Mouse (Mus musculus) MEL-GATA-1-ER (cell line): ENCODE measurements around the gene Eef1akmt3.
A peak's percentile ranks its signal among the peaks of the same experiment; 100 is the strongest.

Source experiments
- DNase-seq: peaks from one replicate; pipeline ENCODE4 v3.0.0-alpha.2; 2012; ENCODE audit warnings: low read depth; ENCODE audit errors: extremely low read depth

Eef1akmt3 gene

DNA sequence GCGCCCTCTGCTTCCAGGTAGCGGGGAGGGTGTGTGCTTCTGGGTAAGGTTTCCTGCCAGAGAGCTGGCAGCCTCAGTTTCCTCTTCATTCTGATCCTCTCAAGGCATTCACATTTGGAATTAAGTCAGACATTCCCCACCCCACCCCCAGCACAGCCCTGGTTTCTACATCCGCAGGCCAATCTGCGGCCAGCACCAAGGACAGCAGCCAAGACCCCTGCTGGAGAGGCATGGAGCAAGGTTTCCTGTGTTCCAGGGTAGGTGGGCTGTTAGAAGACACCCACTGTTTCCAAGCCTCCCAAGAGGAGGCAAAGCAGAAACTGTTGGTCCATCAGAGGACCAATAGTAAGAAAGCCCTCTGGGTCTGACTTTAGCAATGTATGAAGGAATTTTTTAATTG is 13.3 kb upstream of the Eef1akmt3 start:
- no peak for DNase-seq

- no peak for DNase-seq
Measured at GRCm38 (mm10) chr10:127050119-127050474, 8.8 kb upstream of the Eef1akmt3 start.

DNA sequence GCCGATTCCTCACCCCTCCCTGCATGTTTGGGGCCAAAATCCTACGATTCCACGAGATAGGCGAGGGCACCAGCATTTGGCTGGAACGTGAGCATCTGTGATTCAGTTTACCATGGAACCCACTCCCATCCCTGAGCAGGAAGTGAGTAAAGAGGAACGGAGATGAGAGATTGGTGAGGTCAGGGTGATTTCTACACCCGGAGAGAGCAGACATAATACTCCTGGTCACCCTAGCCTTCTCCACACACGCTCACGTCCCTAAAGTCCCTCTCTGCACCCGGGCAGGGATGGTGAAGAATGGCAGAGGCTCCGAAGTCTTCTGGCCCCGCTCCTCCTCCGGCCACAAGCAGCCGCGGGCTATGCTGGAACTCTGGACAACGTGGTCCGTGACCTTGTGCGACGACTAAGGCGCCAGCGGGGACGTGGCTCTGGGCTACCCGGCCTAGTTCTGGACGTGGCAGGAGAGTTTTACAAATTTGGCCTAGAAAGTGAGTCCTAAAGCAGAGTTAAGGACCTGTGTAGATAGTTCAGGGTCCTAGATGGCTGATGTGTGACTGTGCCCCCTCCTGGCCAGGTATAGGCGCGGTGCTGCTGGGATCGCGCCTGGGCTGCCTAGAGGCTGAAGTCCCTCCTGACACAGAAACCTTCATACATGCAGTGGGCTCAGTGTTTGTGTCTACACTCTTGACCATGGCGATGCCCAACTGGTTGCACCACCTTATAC is 8.2 kb upstream of the Eef1akmt3 start:
- DNase-seq, result no peak

DNA sequence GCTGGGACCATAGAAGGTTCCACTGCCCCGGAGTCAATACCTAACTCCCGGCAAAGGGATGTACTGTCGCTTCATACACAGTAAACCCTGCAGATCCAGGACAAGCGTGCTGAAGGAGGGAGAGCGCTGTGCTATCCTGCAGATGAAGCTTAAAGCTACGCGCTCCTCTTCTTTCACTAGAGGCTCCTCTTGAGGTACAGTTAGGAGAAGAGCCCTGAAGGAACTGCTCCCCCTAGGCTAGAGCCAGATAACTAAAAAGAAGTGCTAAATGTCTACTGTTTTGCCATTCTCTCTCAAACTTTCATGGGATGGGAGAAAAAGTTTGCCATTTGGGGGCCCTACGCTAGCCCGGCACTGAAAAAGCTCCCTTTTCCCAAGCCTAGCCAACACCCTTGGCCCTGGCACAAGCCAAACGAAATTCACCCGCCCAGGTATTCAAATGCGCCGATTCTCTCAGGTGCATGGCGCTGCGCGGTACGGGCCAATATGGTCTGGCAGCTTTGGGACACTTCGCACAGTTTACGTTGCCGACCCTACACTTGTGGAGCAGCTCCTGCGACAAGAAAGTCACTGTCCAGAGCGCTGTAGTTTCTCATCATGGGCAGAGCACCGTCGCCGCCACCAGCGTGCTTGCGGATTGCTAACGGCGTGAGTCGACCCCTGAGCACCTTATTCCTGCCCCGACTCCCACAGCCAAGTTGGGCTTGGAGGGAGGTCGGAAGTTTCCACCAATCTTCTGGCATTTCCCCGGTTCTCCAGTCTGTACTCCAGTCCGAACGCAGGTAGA is 7.5 kb upstream of the Eef1akmt3 start:
- no peak for DNase-seq

DNA sequence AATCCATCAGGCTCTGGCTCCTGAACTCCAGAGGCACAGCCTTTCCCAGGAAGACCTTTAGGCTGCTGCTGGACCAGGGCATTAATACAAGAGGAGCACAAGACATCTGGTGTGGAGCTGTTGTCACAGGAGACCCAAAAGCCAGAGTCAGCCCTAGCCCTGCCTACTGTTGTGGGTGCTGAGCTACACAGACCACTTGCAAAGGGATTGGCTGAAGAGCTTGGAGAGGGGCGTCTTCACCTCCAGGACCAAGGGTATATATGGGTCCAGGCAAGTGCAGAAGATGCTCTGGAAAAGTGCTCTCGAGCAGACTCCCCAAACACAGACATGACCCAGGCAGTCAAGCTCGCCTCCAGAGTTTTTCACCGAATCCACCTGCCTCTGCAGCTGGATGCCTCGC is 6.6 kb upstream of the Eef1akmt3 start, which contains the start of gene Cyp27b1:
Gene Cyp27b1 (plus strand): TSS at position 297 of the 400 bp plus-strand sequence.
- DNase-seq, result no peak

GRCm38 (mm10) chr10:127043187-127043586 is 1.9 kb upstream of the Eef1akmt3 start:
- DNase-seq, result no peak

DNA sequence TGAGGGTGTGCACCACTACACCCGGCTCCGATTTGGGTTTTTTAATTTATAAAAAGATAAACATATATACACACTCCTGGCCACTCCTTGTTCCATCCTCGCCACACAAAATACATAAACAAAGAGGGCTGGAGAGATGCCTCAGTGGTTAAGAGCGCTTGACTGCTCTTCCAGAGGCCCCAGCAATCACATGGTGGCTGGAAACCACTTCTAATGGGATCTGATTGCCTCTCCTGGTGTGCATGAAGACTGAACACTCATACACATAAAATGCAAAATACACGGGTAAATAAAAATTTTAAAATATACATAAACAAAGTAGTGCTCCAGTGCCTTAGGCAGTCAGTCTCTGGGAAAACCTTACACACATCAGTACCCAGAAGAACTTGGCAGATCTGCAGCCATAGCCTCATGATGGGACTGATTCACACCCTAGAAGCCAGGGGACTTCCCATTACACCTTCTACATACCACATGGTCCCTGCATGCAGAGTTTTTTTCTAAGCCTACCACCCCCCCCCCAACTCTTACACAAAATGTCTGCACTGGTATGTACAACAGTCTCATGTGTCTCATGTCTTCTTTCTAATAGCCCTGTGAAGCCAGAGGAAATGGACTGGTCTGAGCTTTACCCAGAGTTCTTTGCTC is 1.3 kb upstream of the Eef1akmt3 start:
- no peak for DNase-seq

DNA sequence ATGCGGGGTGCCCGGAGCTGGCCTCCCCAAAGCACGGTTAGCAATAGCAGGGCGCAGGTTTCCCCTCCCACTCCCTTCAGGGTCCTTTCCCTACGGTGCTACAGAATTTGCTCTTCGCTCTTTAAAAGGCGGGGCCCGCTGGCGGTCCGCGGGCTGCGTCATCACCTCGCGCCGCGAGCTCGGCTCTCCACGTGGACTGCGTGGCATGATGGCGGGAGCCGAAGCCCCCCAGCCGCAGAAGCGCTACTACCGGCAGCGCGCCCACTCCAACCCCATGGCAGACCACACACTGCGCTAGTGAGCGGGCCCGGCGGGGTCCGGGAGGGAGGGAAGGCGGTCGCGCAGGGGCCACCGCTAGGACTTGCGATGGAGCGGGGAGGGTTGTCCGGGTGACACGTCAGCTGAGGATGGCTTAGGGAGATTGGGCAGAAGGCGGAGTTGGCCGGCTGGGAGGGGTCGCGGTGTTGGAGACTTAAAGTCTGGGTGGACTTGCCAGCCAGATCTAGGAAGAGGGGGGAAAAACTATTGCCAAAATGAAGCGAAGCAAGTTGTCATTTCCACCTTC is 543 bp upstream of the Eef1akmt3 start:
- DNase-seq, result peak; percentile 70

DNA sequence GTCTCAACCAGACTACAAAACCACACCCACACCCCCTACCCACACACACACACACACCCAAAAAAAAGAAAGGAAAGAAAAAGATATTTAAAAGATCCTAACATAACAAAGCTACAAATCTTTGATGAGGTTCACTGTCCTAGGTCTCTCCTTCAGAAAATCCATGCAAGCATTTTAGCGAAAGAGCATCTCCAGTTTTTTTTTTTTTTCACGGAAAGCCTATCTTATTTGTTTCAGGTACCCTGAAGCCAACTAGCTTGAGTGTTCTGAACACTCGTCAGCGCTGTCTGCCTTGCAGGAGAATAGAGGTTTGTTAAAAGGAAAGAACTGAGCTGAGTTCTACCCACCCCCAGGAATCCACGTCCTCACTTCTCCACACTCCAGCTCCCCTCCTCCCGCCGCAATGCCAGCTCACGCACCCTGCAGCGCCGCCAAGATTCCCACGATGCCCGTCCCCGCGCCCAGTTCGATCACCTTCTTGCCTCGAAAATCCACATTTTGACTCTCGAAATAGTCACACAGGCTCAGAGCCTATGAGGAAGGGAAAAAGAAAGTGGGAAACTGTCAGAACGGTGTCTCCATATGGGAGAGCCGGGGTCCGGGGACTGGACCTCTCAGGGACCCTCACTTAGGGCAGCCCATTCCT is 621 bp downstream of the Eef1akmt3 start:
- no peak for DNase-seq

DNA sequence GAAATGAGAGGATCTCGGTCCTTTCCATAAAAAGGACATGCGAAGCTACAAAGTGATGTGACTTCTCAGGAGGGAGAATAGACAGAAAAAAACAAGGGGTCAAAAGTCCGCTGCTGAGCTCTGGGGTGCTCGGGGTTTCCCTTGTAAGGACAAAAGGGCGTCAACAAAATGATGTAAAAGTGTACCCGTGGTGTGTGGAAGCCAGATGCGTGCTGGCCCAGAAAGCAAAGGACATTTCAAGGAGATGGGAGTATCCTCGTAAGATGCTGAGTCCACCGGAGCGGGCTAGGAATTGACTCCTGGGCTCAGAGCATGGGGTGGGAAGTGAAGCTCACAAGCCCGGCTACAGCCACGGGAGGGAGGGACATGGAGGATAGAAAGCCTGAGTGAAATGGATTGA is 3.7 kb downstream of the Eef1akmt3 start:
- no peak for DNase-seq

- DNase-seq, result no peak
Measured at GRCm38 (mm10) chr10:127036273-127036672, 5.0 kb downstream of the Eef1akmt3 start.

DNA sequence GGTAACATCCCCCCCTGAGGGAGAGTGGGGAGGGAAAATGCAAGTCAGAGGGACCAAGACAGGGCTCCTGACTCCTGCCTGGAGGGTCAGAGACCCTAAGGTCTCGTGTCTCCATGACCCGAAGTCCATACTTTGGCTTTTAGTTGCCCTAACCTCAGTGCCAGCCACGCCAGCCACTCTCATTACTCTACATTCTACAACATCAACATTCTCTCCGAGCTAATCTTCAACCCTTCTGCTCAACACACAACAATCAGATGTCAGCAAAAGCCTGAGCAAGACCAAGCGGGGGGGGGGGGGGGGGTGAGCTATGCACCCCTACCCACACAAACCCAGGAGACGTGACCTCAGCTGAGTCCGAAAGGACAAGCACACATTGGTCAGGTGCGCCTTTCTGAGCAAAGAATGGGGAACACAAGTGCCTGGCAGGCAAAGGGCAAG is 8.0 kb downstream of the Eef1akmt3 start:
- no peak for DNase-seq

- DNase-seq, result peak; percentile 65
Measured at GRCm38 (mm10) chr10:127030336-127031296, 10.7 kb downstream of the Eef1akmt3 start, which contains the start of gene Tsfm. Gene Tsfm (minus strand): TSS chr10:127030840.

GRCm38 (mm10) chr10:127018422-127018821 is 22.9 kb downstream of the Eef1akmt3 start:
- no peak for DNase-seq

DNA sequence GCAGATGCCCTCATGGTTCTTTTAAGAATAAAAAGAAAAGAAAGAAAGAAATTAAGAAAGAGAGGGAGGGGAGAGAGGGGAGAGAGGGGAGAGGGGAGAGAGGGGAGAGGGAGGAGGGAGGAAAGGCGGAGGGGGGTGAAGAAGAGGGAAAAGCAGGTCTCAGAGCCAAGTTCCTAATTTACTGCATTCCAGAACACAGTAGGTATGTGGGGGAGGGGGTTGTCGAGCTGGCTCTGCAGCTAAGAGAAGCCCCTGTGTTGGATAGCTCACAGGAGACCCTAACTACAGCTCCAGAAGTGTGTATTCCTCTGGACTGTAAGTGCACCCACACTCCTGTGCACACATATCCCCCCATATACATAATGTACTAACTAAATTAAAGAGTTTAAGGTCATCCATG is 24.2 kb downstream of the Eef1akmt3 start:
- DNase-seq, result no peak

- DNase-seq, result no peak
Measured at GRCm38 (mm10) chr10:127016488-127016887, 24.8 kb downstream of the Eef1akmt3 start.

DNA sequence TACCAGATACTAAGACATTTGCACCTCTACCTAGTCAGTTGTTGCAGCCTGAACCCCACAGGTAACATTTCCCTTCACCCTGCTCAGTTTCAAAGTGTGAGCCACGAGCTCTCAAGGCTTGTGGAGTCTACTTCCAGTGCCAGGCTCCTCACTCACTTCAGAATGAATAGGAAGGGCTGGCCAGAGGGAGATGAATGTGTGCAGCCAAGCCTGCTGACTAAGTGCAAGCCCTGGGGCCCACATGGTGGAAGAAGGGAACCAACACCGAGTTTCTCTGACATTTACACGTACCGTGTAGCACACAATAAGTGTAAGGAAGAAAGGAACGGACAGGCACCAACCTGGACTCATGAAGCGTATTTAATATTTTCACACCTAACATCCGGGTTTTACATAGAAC is 37.5 kb downstream of the Eef1akmt3 start:
- no peak for DNase-seq

- no peak for DNase-seq
Measured at GRCm38 (mm10) chr10:127003334-127003733, 38.0 kb downstream of the Eef1akmt3 start.

DNA sequence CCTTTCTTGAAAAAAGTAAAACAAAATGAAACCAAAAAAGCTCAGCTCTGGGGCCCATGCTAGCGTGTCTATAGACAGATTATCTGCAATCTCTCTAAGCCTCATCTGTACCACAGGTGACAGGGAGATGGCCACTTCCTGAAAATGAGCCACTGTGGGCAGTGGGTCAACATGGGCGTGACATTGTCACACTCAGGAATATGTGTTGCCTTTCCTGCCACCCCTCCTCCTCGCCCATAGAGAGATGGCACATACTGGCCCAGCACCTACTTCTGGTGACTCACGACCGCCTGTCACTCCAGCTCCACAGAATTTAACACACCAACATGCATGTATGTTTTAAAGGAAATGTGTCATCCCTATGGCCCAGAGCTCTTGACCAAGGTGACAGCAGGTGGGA is 38.5 kb downstream of the Eef1akmt3 start:
- DNase-seq, result no peak

DNA sequence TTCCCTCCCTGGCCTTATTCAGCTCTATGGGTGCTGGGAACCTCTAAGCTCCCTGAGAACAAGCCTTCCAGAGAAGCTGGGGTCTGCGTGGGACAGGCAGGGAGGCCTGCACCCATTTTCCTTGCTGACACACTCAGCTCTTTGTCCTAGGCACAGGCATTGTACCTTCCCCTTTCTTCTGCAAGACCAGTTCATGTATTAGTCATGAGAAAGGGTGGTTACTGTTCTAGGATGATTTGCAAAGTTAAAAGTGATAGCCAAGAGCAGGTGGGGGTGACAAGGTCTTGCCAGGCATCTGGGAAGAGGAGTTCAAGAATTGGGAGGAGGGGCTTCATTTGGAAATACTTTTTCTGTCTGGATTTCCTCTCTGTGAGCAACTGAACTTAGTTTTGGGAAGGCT is 39.3 kb downstream of the Eef1akmt3 start:
- DNase-seq, result no peak
